Mouse (Mus musculus): ENCODE data around the gene Srsf2.

- TF ChIP-seq CTCF (IDR thresholded peaks at IDR 0.05; ENCODE audit: extremely low read depth, insufficient read depth, low read length) (no peak), POLR2A (IDR thresholded peaks at IDR 0.05; ENCODE audit: extremely low read depth, insufficient read depth, low read length) (no peak)
These were observed 2.8 kb downstream of the Srsf2 start for GRCm38 (mm10) chr11:116850085-116850484.

Data from cortical plate, adult 2 months (tissue).